Mouse (Mus musculus) E14TG2a.4 (cell line): ENCODE data around the gene Pik3cb.

Experiments used
- CTCF ChIP-seq: conservative IDR thresholded peaks from 2 replicates; pipeline ENCODE4 v1.5.1; 2014; ENCODE audit warnings: low read length
- NANOG ChIP-seq: IDR thresholded peaks from 2 replicates; pipeline ENCODE4 v1.6.1; 2014; ENCODE audit warnings: borderline replicate concordance, low read length, mixed read lengths

DNA sequence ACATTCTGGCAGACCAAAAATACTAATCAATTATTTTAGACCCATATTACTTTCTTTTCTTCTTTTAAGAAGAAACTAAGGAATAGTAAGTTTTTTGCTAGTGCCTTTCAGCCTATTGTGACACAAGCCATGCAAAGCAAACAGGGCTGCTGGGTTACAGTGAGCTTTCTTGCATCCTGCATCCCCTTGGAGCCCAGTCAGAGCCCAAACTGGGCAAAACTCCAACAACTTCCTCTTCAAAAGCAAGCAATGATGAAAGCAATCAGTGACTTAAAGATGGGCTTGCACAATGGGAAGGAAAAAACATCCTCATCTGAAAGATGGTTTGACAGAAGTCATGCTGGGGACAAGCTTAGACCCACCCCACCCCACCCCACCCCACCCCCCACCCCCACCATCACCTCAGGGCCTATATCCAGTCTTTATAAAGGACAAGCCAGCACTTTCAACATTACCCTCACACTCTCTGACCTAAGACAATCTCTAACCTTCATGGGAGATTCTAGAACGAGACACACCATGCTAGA is 91.6 kb downstream of the Pik3cb start:
- no peak for TF ChIP-seq CTCF
- no peak for TF ChIP-seq NANOG
